Mouse (Mus musculus): ENCODE results near the gene Polm.

DNA sequence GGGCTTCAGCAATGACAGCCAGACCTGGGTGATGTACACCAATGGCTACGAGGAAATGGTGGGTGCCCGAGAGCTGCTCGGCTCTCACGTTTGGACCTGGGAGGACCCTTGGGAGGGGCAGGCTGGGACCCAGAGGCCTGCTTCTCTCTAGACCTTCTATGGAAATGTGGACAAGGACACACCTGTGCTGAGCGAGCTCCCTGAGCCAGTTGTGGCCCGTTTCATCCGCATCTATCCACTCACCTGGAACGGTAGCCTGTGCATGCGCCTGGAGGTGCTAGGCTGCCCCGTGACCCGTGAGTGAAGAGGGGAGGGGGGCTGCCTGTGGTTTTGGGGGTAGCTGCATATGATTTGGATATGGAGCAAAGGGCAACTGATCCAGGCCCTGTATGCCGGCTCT, 30.5 kb upstream of the Polm start:
- no peak for TF ChIP-seq CTCF (IDR thresholded peaks at IDR 0.05; ENCODE audit: low read depth)
- no peak for TF ChIP-seq EP300 (IDR thresholded peaks at IDR 0.05; ENCODE audit: low read depth)
